Mouse (Mus musculus): Measurements from ENCODE around the gene D2hgdh.
"Not testable (repeated sequence)": the region's sequence is repeated elsewhere in the genome, so short reads cannot be mapped to it uniquely, and the experiment has no call there.

GRCm38 (mm10) chr1:93901291-93901690, 76.6 kb downstream of the D2hgdh start:
- TF ChIP-seq CTCF (IDR thresholded peaks at IDR 0.05; ENCODE audit: control insufficient read depth, insufficient read depth, low read length); POLR2A (IDR thresholded peaks at IDR 0.05; ENCODE audit: borderline replicate concordance, control insufficient read depth, low read depth, low read length): not testable (repeated sequence)

Measured in bone marrow, adult 2 months (tissue).